Mouse (Mus musculus): Measurements from ENCODE around the gene Rbbp8nl. TPM values are rescaled to one million over a fixed set of nuclear protein-coding genes. Genes with fewer than 3 reads are reported as not detected.

Rbbp8nl gene
- polyA plus RNA-seq, 1 experiment from 2014 or later, result 2.8 TPM

GRCm38 (mm10) chr2:180254436-180255209, 35.1 kb downstream of the Rbbp8nl start:
- Histone ChIP-seq H3K27ac (no peak overlapping the region), H3K9ac (no peak overlapping the region), H3K9me3 (no peaks in the 10 kb centered on the region), H3K4me2 (replicated peaks) (no peak overlapping the region), H3K4me1 (replicated peaks) (peaks cover 10% of the 10 kb centered on the region), H3K36me3 (0 out of 2 replicates have a peak, but pooled peaks cover 4% of the 10 kb centered on the region), H3K27me3 (replicated peaks) (no peaks in the 10 kb centered on the region), H3K4me3 (replicated peaks) (no peak overlapping the region)
- ATAC-seq, result no peak
- 91% methylated on average over 5 of the region's 5 CpGs for WGBS

GRCm38 (mm10) chr2:180251838-180252237, 37.8 kb downstream of the Rbbp8nl start:
- no peaks in the 10 kb centered on the region for H3K9me3 ChIP-seq
- no peak overlapping the region for H3K4me2 ChIP-seq (replicated peaks)
- ATAC-seq, result no peak
- no peak overlapping the region for H3K9ac ChIP-seq
- 66% methylated on average over 3 of the region's 3 CpGs for WGBS
- peaks cover 15% of the 10 kb centered on the region for H3K4me1 ChIP-seq (replicated peaks)
- H3K27ac ChIP-seq, result no peak overlapping the region
- no peaks in the 10 kb centered on the region for H3K36me3 ChIP-seq
- H3K27me3 ChIP-seq (replicated peaks), result no peaks in the 10 kb centered on the region
- no peak overlapping the region for H3K4me3 ChIP-seq (replicated peaks)

GRCm38 (mm10) chr2:180250930-180251611, 38.6 kb downstream of the Rbbp8nl start:
- Histone ChIP-seq H3K9me3 (no peaks in the 10 kb centered on the region), H3K4me1 (replicated peaks) (peaks cover 10% of the 10 kb centered on the region), H3K27ac (no peak overlapping the region), H3K36me3 (no peaks in the 10 kb centered on the region), H3K4me3 (replicated peaks) (no peak overlapping the region), H3K4me2 (replicated peaks) (no peak overlapping the region), H3K27me3 (replicated peaks) (no peaks in the 10 kb centered on the region), H3K9ac (no peak overlapping the region)
- peak; percentile 86 for ATAC-seq
- 30% methylated on average over 11 of the region's 11 CpGs for WGBS

GRCm38 (mm10) chr2:180248947-180249660, 40.6 kb downstream of the Rbbp8nl start:
- H3K4me2 ChIP-seq (replicated peaks), result no peak overlapping the region
- ATAC-seq, result peak; percentile 29; the same call in 1 of the 2 replicates
- no peaks in the 10 kb centered on the region for H3K9me3 ChIP-seq
- no peak overlapping the region for H3K4me3 ChIP-seq (replicated peaks)
- no peaks in the 10 kb centered on the region for H3K36me3 ChIP-seq
- H3K4me1 ChIP-seq (replicated peaks), result peaks cover 10% of the 10 kb centered on the region
- H3K9ac ChIP-seq, result no peak overlapping the region
- no peak overlapping the region for H3K27ac ChIP-seq
- no peaks in the 10 kb centered on the region for H3K27me3 ChIP-seq (replicated peaks)
- 54% methylated on average over 9 of the region's 9 CpGs for WGBS

GRCm38 (mm10) chr2:180247916-180248315, 41.8 kb downstream of the Rbbp8nl start:
- H3K9me3 ChIP-seq, result no peaks in the 10 kb centered on the region
- H3K4me1 ChIP-seq (replicated peaks), result peaks cover 10% of the 10 kb centered on the region
- ATAC-seq, result no peak
- 93% methylated on average over 5 of the region's 5 CpGs for WGBS
- H3K9ac ChIP-seq, result no peak overlapping the region
- no peaks in the 10 kb centered on the region for H3K36me3 ChIP-seq
- H3K4me3 ChIP-seq (replicated peaks), result no peak overlapping the region
- H3K27me3 ChIP-seq (replicated peaks), result no peaks in the 10 kb centered on the region
- H3K27ac ChIP-seq, result no peak overlapping the region
- H3K4me2 ChIP-seq (replicated peaks), result no peak overlapping the region

GRCm38 (mm10) chr2:180243108-180243507, 46.6 kb downstream of the Rbbp8nl start:
- WGBS, result 83% methylated on average over 4 of the region's 4 CpGs
- ATAC-seq, result no peak

GRCm38 (mm10) chr2:180238591-180238990, 51.1 kb downstream of the Rbbp8nl start:
- no peak overlapping the region for H3K9ac ChIP-seq
- WGBS, result 66% methylated on average over 5 of the region's 5 CpGs
- peaks cover 17% of the 10 kb centered on the region for H3K4me1 ChIP-seq (replicated peaks)

More at GRCm38 (mm10) chr2:180243108-180243507, 46.6 kb downstream of the Rbbp8nl start:
- Histone ChIP-seq H3K36me3 (no peaks in the 10 kb centered on the region), H3K9me3 (no peaks in the 10 kb centered on the region), H3K9ac (no peak overlapping the region), H3K4me1 (replicated peaks) (no peaks in the 10 kb centered on the region), H3K4me3 (replicated peaks) (no peak overlapping the region), H3K4me2 (replicated peaks) (no peak overlapping the region), H3K27me3 (replicated peaks) (no peaks in the 10 kb centered on the region), H3K27ac (no peak overlapping the region)

GRCm38 (mm10) chr2:180237601-180238345, 51.9 kb downstream of the Rbbp8nl start:
- no peak overlapping the region for H3K27ac ChIP-seq
- no peak overlapping the region for H3K4me3 ChIP-seq (replicated peaks)
- 78% methylated on average over 7 of the region's 7 CpGs for WGBS
- no peak for ATAC-seq
- no peaks in the 10 kb centered on the region for H3K36me3 ChIP-seq
- H3K4me2 ChIP-seq (replicated peaks), result no peak overlapping the region
- H3K27me3 ChIP-seq (replicated peaks), result no peaks in the 10 kb centered on the region
- no peaks in the 10 kb centered on the region for H3K9me3 ChIP-seq
- no peak overlapping the region for H3K9ac ChIP-seq
- peaks cover 18% of the 10 kb centered on the region for H3K4me1 ChIP-seq (replicated peaks)

More at GRCm38 (mm10) chr2:180238591-180238990, 51.1 kb downstream of the Rbbp8nl start:
- H3K27me3 ChIP-seq (replicated peaks), result no peaks in the 10 kb centered on the region
- no peaks in the 10 kb centered on the region for H3K36me3 ChIP-seq
- no peak overlapping the region for H3K27ac ChIP-seq
- ATAC-seq, result no peak
- no peak overlapping the region for H3K4me3 ChIP-seq (replicated peaks)
- no peaks in the 10 kb centered on the region for H3K9me3 ChIP-seq
- H3K4me2 ChIP-seq (replicated peaks), result no peak overlapping the region

GRCm38 (mm10) chr2:180236930-180237329, 52.7 kb downstream of the Rbbp8nl start:
- Histone ChIP-seq H3K9ac (no peak overlapping the region), H3K27ac (no peak overlapping the region), H3K4me1 (replicated peaks) (peaks cover 18% of the 10 kb centered on the region), H3K9me3 (no peaks in the 10 kb centered on the region), H3K4me2 (replicated peaks) (no peak overlapping the region), H3K36me3 (no peaks in the 10 kb centered on the region), H3K4me3 (replicated peaks) (no peak overlapping the region), H3K27me3 (replicated peaks) (no peaks in the 10 kb centered on the region)
- no peak for ATAC-seq
- WGBS, result 68% methylated on average over 3 of the region's 3 CpGs

- no peaks in the 10 kb centered on the region for H3K9me3 ChIP-seq
- 46% methylated on average over 3 of the region's 3 CpGs for WGBS
- no peaks in the 10 kb centered on the region for H3K27me3 ChIP-seq (replicated peaks)
- H3K4me2 ChIP-seq (replicated peaks), result no peak overlapping the region
- H3K27ac ChIP-seq, result no peak overlapping the region
- no peaks in the 10 kb centered on the region for H3K36me3 ChIP-seq
- ATAC-seq, result no peak
- no peak overlapping the region for H3K9ac ChIP-seq
- H3K4me3 ChIP-seq (replicated peaks), result no peak overlapping the region
- H3K4me1 ChIP-seq (replicated peaks), result peaks cover 18% of the 10 kb centered on the region
Observed at GRCm38 (mm10) chr2:180236500-180236899, 53.2 kb downstream of the Rbbp8nl start.

GRCm38 (mm10) chr2:180235788-180236187, 53.9 kb downstream of the Rbbp8nl start:
- 82% methylated on average over 4 of the region's 4 CpGs for WGBS
- no peaks in the 10 kb centered on the region for H3K27me3 ChIP-seq (replicated peaks)
- no peak overlapping the region for H3K4me3 ChIP-seq (replicated peaks)
- ATAC-seq, result no peak
- H3K4me1 ChIP-seq (replicated peaks), result peaks cover 18% of the 10 kb centered on the region
- no peak overlapping the region for H3K4me2 ChIP-seq (replicated peaks)
- peak overlapping the region; percentile 22; the same call in 1 of the 2 replicates for H3K27ac ChIP-seq
- H3K36me3 ChIP-seq, result no peaks in the 10 kb centered on the region
- no peak overlapping the region for H3K9ac ChIP-seq
- no peaks in the 10 kb centered on the region for H3K9me3 ChIP-seq
